Mouse (Mus musculus): Measurements from ENCODE around the gene Ap2b1. TPM values are rescaled to one million over a fixed set of nuclear protein-coding genes. Genes with fewer than 3 reads are reported as not detected.

Ap2b1 gene
- polyA plus RNA-seq, 1 experiment: 115 TPM

DNA sequence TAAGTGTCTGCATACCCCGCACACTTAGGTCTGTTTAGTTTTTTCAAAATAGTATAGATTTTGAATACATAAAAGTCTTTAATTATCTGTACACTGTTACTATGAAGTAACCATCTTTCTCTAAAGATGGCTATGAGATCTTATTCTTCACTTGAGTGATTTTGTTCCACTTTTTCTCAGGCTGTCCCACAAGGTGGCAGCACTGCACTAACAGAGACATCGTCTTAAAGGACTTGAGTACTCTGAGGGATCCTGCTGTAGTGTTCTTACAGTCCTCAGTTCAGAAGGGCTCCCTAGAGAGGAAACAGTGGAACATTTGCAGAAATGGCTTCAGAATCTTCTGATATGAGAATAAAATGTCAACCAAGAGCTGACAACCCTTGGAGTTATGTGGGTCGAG, 28.6 kb downstream of the Ap2b1 start:
- no peak overlapping the region for H3K27ac ChIP-seq (ENCODE audit: insufficient read depth, low read length)
- H3K4me1 ChIP-seq (ENCODE audit: control insufficient read depth, insufficient read depth, low read length): no peaks in the 10 kb centered on the region
- H3K4me3 ChIP-seq (ENCODE audit: insufficient read depth, low read length): no peak overlapping the region
- no peak for TF ChIP-seq CTCF (IDR thresholded peaks at IDR 0.05; ENCODE audit: borderline replicate concordance, insufficient read depth, low read length)
- TF ChIP-seq POLR2A (IDR thresholded peaks at IDR 0.05; ENCODE audit: low read depth, low read length): no peak

DNA sequence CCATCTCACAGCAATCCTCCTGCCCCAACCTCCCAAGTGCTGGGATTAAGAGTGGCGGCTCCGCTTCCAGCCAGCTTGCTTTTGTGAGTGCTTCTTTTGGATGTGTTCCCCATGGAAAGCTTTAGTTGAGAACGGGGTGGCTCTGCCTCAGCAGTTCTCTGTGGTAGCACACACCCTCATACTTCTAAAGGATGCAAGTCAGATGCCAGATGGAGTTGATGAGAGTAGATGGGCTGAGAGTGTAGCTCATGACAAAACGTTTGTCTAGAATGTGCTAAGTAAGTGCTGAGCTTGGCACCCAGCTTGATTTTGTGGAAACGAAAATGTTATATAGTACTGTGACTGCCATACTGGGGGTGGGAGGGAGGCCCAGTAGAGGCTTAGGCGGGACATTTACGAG, 37.0 kb downstream of the Ap2b1 start:
- H3K4me1 ChIP-seq (ENCODE audit: control insufficient read depth, insufficient read depth, low read length): no peaks in the 10 kb centered on the region
- H3K27ac ChIP-seq (ENCODE audit: insufficient read depth, low read length): no peak overlapping the region
- TF ChIP-seq CTCF (IDR thresholded peaks at IDR 0.05; ENCODE audit: borderline replicate concordance, insufficient read depth, low read length) (no peak), POLR2A (IDR thresholded peaks at IDR 0.05; ENCODE audit: low read depth, low read length) (no peak)
- no peak overlapping the region for H3K4me3 ChIP-seq (ENCODE audit: insufficient read depth, low read length)

GRCm38 (mm10) chr11:83339705-83340104, 40.9 kb downstream of the Ap2b1 start:
- Histone ChIP-seq H3K4me1 (ENCODE audit: control insufficient read depth, insufficient read depth, low read length) (0 out of 2 replicates have a peak, but pooled peaks cover 3% of the 10 kb centered on the region), H3K27ac (ENCODE audit: insufficient read depth, low read length) (no peak overlapping the region)
- TF ChIP-seq CTCF (IDR thresholded peaks at IDR 0.05; ENCODE audit: borderline replicate concordance, insufficient read depth, low read length) (no peak), POLR2A (IDR thresholded peaks at IDR 0.05; ENCODE audit: low read depth, low read length) (no peak)

GRCm38 (mm10) chr11:83341716-83342245, 43.0 kb downstream of the Ap2b1 start:
- Histone ChIP-seq H3K27ac (ENCODE audit: insufficient read depth, low read length) (no peak overlapping the region), H3K4me1 (ENCODE audit: control insufficient read depth, insufficient read depth, low read length) (0 out of 2 replicates have a peak, but pooled peaks cover 3% of the 10 kb centered on the region), H3K4me3 (ENCODE audit: insufficient read depth, low read length) (no peak overlapping the region)
- TF ChIP-seq POLR2A (IDR thresholded peaks at IDR 0.05; ENCODE audit: low read depth, low read length) (no peak), CTCF (IDR thresholded peaks at IDR 0.05; ENCODE audit: borderline replicate concordance, insufficient read depth, low read length) (no peak)

More at GRCm38 (mm10) chr11:83339705-83340104, 40.9 kb downstream of the Ap2b1 start:
- no peak overlapping the region for H3K4me3 ChIP-seq (ENCODE audit: insufficient read depth, low read length)

- Histone ChIP-seq H3K4me1 (ENCODE audit: control insufficient read depth, insufficient read depth, low read length) (no peaks in the 10 kb centered on the region), H3K4me3 (ENCODE audit: insufficient read depth, low read length) (no peak overlapping the region), H3K27ac (ENCODE audit: insufficient read depth, low read length) (no peak overlapping the region)
- no peak for TF ChIP-seq POLR2A (IDR thresholded peaks at IDR 0.05; ENCODE audit: low read depth, low read length)
- TF ChIP-seq CTCF (IDR thresholded peaks at IDR 0.05; ENCODE audit: borderline replicate concordance, insufficient read depth, low read length): no peak
Measured at GRCm38 (mm10) chr11:83355428-83355827, 56.6 kb downstream of the Ap2b1 start.

GRCm38 (mm10) chr11:83357421-83357820, 58.6 kb downstream of the Ap2b1 start:
- Histone ChIP-seq H3K4me1 (ENCODE audit: control insufficient read depth, insufficient read depth, low read length) (no peaks in the 10 kb centered on the region), H3K27ac (ENCODE audit: insufficient read depth, low read length) (no peak overlapping the region), H3K4me3 (ENCODE audit: insufficient read depth, low read length) (no peak overlapping the region)
- TF ChIP-seq POLR2A (IDR thresholded peaks at IDR 0.05; ENCODE audit: low read depth, low read length) (no peak), CTCF (IDR thresholded peaks at IDR 0.05; ENCODE audit: borderline replicate concordance, insufficient read depth, low read length) (no peak)

GRCm38 (mm10) chr11:83364656-83365055, 65.8 kb downstream of the Ap2b1 start:
- Histone ChIP-seq H3K27ac (ENCODE audit: insufficient read depth, low read length) (no peak overlapping the region), H3K4me3 (ENCODE audit: insufficient read depth, low read length) (no peak overlapping the region), H3K4me1 (ENCODE audit: control insufficient read depth, insufficient read depth, low read length) (no peaks in the 10 kb centered on the region)
- TF ChIP-seq CTCF (IDR thresholded peaks at IDR 0.05; ENCODE audit: borderline replicate concordance, insufficient read depth, low read length): no peak
- TF ChIP-seq POLR2A (IDR thresholded peaks at IDR 0.05; ENCODE audit: low read depth, low read length): no peak

DNA sequence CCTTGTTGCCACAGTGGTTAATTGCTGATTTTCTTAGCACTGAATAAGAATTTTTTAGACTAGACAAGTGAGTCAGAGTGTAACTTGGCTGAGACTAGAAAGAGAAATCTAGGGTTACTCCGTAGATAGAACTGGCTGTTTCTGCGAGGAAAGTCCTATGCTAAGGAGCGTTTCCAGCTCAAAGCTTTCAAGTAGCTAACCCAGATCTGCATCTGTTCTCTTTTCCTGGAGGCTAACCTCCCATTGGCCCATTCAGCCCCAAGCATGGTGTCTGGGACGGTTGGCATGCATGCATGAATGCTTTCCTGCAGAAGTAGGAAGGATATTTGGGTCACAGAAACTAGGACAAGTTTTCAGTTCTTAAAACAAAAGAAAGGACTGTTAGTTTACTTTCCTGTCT, 72.4 kb downstream of the Ap2b1 start:
- Histone ChIP-seq H3K27ac (ENCODE audit: insufficient read depth, low read length) (no peak overlapping the region), H3K4me3 (ENCODE audit: insufficient read depth, low read length) (no peak overlapping the region), H3K4me1 (ENCODE audit: control insufficient read depth, insufficient read depth, low read length) (no peaks in the 10 kb centered on the region)
- TF ChIP-seq POLR2A (IDR thresholded peaks at IDR 0.05; ENCODE audit: low read depth, low read length): no peak
- TF ChIP-seq CTCF (IDR thresholded peaks at IDR 0.05; ENCODE audit: borderline replicate concordance, insufficient read depth, low read length): no peak

DNA sequence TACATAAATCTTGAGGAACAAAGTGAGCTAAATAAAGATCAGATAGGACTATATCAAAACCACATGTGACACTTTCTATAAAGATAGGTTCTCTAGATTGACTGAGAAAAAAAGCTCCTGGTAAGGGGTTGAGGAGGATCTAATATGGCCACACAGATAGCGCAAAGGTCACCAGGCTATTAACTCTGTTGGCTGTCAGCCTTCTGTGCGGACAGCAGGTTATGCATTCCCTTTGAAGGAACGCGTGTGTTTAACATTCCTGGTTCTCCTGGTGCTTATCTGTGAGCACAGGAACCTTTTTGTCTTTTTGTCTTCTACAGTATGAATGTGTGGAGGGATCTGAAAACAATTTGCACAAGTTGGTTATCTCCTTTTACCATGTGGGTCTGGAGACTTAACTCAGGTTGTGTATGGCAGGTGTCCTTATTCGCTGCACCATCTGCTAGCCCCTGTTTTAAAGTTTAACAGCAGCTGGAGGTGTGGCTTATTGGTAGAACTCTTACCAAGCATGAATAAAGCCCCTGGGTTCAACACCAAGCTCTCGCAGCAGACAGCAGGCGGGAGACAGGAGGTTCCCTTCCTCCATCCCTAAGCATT, 81.0 kb downstream of the Ap2b1 start:
- H3K4me3 ChIP-seq (ENCODE audit: insufficient read depth, low read length): no peak overlapping the region
- no peak for TF ChIP-seq POLR2A (IDR thresholded peaks at IDR 0.05; ENCODE audit: low read depth, low read length)
- TF ChIP-seq CTCF (IDR thresholded peaks at IDR 0.05; ENCODE audit: borderline replicate concordance, insufficient read depth, low read length): no peak
- no peaks in the 10 kb centered on the region for H3K4me1 ChIP-seq (ENCODE audit: control insufficient read depth, insufficient read depth, low read length)
- H3K27ac ChIP-seq (ENCODE audit: insufficient read depth, low read length): no peak overlapping the region

DNA sequence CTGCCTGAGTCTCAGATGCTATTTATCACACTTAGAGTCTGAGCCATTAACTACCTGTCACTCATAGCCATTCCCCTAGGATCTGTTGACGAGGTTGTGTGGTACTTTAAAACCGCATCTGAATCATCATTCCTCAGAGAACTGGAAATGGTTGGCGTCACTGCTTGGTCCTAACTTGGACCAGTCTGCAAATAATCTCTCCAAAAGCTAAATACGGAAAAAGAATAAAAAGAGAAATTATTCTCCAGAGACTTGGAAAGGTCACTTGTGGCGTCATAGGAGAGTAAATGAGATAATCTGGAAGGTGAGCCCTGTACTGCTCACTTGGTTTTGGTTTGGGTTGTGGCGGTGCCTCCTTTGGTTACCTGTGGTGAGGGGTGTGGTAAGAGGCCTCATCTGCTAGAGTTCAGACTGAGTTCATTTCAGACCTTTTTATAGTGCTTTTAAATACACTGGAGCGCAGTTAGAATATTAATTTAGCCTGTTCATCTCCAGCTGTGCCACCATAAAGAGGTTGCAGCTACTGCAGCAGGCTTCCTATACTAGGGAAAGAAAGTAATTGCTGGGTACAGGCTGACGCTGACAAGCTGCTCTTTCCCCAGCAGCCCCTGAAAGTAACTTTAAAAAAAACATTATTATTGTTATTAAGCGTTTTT, 84.2 kb downstream of the Ap2b1 start:
- Histone ChIP-seq H3K4me3 (ENCODE audit: insufficient read depth, low read length) (no peak overlapping the region), H3K27ac (ENCODE audit: insufficient read depth, low read length) (no peak overlapping the region), H3K4me1 (ENCODE audit: control insufficient read depth, insufficient read depth, low read length) (no peaks in the 10 kb centered on the region)
- TF ChIP-seq POLR2A (IDR thresholded peaks at IDR 0.05; ENCODE audit: low read depth, low read length) (no peak), CTCF (IDR thresholded peaks at IDR 0.05; ENCODE audit: borderline replicate concordance, insufficient read depth, low read length) (no peak)

Data from embryonic fibroblast, embryonic 13.5 days (primary cell).